Mouse (Mus musculus) lung, embryonic 15.5 days (tissue): ENCODE measurements around the gene Smyd3. TPM values are rescaled to one million over a fixed set of nuclear protein-coding genes. Genes with fewer than 3 reads are reported as not detected.

Experiments used
- ATAC-seq: fragments of 200-750 bp; cut with Nextera tagmentation; 2 replicates; pipeline ENCODE4 v1.8.0; 2017; ENCODE audit warnings: moderate number of reproducible peaks, borderline replicate concordance; ENCODE audit not compliant: low FRiP score, low TSS enrichment; ENCODE audit errors: extremely low read depth
- H3K27ac ChIP-seq: fragments of 300-500 bp; sonication (generic); 2 replicates; pipeline ENCODE4 v1.5.1; 2015; ENCODE audit warnings: moderate library complexity, mild to moderate bottlenecking, inconsistent platforms
- H3K27me3 ChIP-seq: fragments of 300-500 bp; sonication (generic); 2 replicates; pipeline ENCODE4 v1.6.1; 2015; ENCODE audit warnings: inconsistent platforms
- H3K36me3 ChIP-seq: fragments of 300-500 bp; sonication (generic); 2 replicates; pipeline ENCODE4 v1.6.1; 2015; ENCODE audit warnings: inconsistent platforms
- H3K4me1 ChIP-seq: fragments of 300-500 bp; sonication (generic); 2 replicates; pipeline ENCODE4 v1.6.1; 2015; ENCODE audit warnings: inconsistent platforms
- H3K4me2 ChIP-seq: fragments of 300-500 bp; sonication (generic); 2 replicates; pipeline ENCODE4 v1.6.1; 2015; ENCODE audit warnings: inconsistent platforms, mild to moderate bottlenecking, moderate library complexity
- H3K4me3 ChIP-seq: fragments of 300-500 bp; sonication (generic); 2 replicates; pipeline ENCODE4 v1.5.1; 2015; ENCODE audit warnings: mild to moderate bottlenecking, inconsistent platforms
- H3K9ac ChIP-seq: fragments of 300-500 bp; sonication (generic); 2 replicates; pipeline ENCODE4 v1.6.1; 2015; ENCODE audit warnings: inconsistent platforms
- H3K9me3 ChIP-seq: fragments of 300-500 bp; sonication (generic); 2 replicates; pipeline ENCODE4 v1.6.1; 2016; ENCODE audit warnings: inconsistent platforms
- WGBS: fragments of 180-500 bp; shearing (Covaris S2); methylation state at CpG from one replicate; pipeline ENCODE4 v1.1.7; 2015; 5-methylcytosine and 5-hydroxymethylcytosine counted together
- polyA plus RNA-seq: library from polyadenylated mRNA; unstranded; fragments of >200 nt; fragmentation: Nextera tagmentation; extraction: Ambion mirVana; gene quantifications from 2 replicates; pipeline ENCODE4 v1.2.1, GENCODE M21; 2015

Smyd3 gene
- polyA plus RNA-seq, 1 experiment from 2014 or later, result 18.3 TPM

- 24% methylated on average over 3 of the region's 3 CpGs for WGBS
- Histone ChIP-seq H3K4me2 (no peak overlapping the region), H3K36me3 (no peaks in the 10 kb centered on the region), H3K4me3 (no peak overlapping the region), H3K27ac (no peak overlapping the region), H3K27me3 (no peaks in the 10 kb centered on the region), H3K9ac (no peak overlapping the region), H3K4me1 (no peaks in the 10 kb centered on the region), H3K9me3 (no peaks in the 10 kb centered on the region)
- peak; percentile 48; the same call in 1 of the 2 replicates for ATAC-seq
Measured at GRCm38 (mm10) chr1:179142177-179142576, 375.7 kb downstream of the Smyd3 start.

- ATAC-seq, result no peak
- Histone ChIP-seq H3K27me3 (no peaks in the 10 kb centered on the region), H3K9ac (no peak overlapping the region), H3K9me3 (no peaks in the 10 kb centered on the region), H3K4me2 (no peak overlapping the region), H3K27ac (no peak overlapping the region), H3K4me1 (peaks cover 9% of the 10 kb centered on the region), H3K36me3 (no peaks in the 10 kb centered on the region), H3K4me3 (no peak overlapping the region)
- WGBS, result 68% methylated on average over 12 of the region's 12 CpGs
Measured at GRCm38 (mm10) chr1:179141071-179141650, 376.7 kb downstream of the Smyd3 start.

- Histone ChIP-seq H3K4me2 (peak overlapping the region; percentile 38; the same call in 1 of the 2 replicates), H3K27ac (0 out of 2 replicates have a peak overlapping the region, but pooled peaks have one; percentile 19), H3K4me1 (peaks cover 15% of the 10 kb centered on the region), H3K36me3 (no peaks in the 10 kb centered on the region), H3K27me3 (no peaks in the 10 kb centered on the region), H3K4me3 (no peak overlapping the region), H3K9ac (no peak overlapping the region), H3K9me3 (0 out of 2 replicates have a peak, but pooled peaks cover 5% of the 10 kb centered on the region)
- WGBS, result 57% methylated on average over 3 of the region's 3 CpGs
- no peak for ATAC-seq
Measured at GRCm38 (mm10) chr1:179137145-179137477, 380.7 kb downstream of the Smyd3 start.

GRCm38 (mm10) chr1:179136461-179137144 lies 381.2 kb downstream of the Smyd3 start:
- Histone ChIP-seq H3K4me1 (peaks cover 15% of the 10 kb centered on the region), H3K9ac (no peak overlapping the region), H3K27me3 (no peaks in the 10 kb centered on the region), H3K27ac (peak overlapping the region; percentile 19; the same call in 1 of the 2 replicates), H3K9me3 (0 out of 2 replicates have a peak, but pooled peaks cover 5% of the 10 kb centered on the region), H3K36me3 (no peaks in the 10 kb centered on the region), H3K4me3 (no peak overlapping the region), H3K4me2 (peak overlapping the region; percentile 38)
- 15% methylated on average over 14 of the region's 14 CpGs for WGBS
- peak; percentile 68 for ATAC-seq

- no peak for ATAC-seq
- H3K27me3 ChIP-seq, result no peaks in the 10 kb centered on the region
- H3K9ac ChIP-seq, result no peak overlapping the region
- no peak overlapping the region for H3K4me3 ChIP-seq
- no peak overlapping the region for H3K4me2 ChIP-seq
- 82% methylated on average over 5 of the region's 5 CpGs for WGBS
- no peak overlapping the region for H3K27ac ChIP-seq
- 0 out of 2 replicates have a peak, but pooled peaks cover 5% of the 10 kb centered on the region for H3K9me3 ChIP-seq
- H3K4me1 ChIP-seq, result peaks cover 13% of the 10 kb centered on the region
- no peaks in the 10 kb centered on the region for H3K36me3 ChIP-seq
Measured at GRCm38 (mm10) chr1:179129995-179130394, 387.8 kb downstream of the Smyd3 start.

GRCm38 (mm10) chr1:179126287-179126686 lies 391.6 kb downstream of the Smyd3 start:
- Histone ChIP-seq H3K27me3 (no peaks in the 10 kb centered on the region), H3K36me3 (no peaks in the 10 kb centered on the region), H3K4me2 (no peak overlapping the region), H3K27ac (no peak overlapping the region), H3K4me1 (peaks cover 17% of the 10 kb centered on the region), H3K9ac (no peak overlapping the region), H3K9me3 (no peaks in the 10 kb centered on the region), H3K4me3 (no peak overlapping the region)
- no peak for ATAC-seq
- WGBS, result 37% methylated on average over 3 of the region's 3 CpGs

GRCm38 (mm10) chr1:179122476-179123229 lies 395.2 kb downstream of the Smyd3 start:
- Histone ChIP-seq H3K4me3 (no peak overlapping the region), H3K27me3 (no peaks in the 10 kb centered on the region), H3K9ac (no peak overlapping the region), H3K36me3 (no peaks in the 10 kb centered on the region), H3K27ac (no peak overlapping the region), H3K4me2 (no peak overlapping the region), H3K9me3 (no peaks in the 10 kb centered on the region), H3K4me1 (peaks cover 17% of the 10 kb centered on the region)
- 53% methylated on average over 11 of the region's 11 CpGs for WGBS
- peak; percentile 75; the same call in 1 of the 2 replicates for ATAC-seq

GRCm38 (mm10) chr1:179120217-179120966 lies 397.4 kb downstream of the Smyd3 start:
- Histone ChIP-seq H3K4me1 (peaks cover 5% of the 10 kb centered on the region; the same call in 1 of the 2 replicates), H3K4me3 (no peak overlapping the region), H3K27ac (no peak overlapping the region), H3K9me3 (no peaks in the 10 kb centered on the region), H3K27me3 (no peaks in the 10 kb centered on the region), H3K36me3 (no peaks in the 10 kb centered on the region), H3K9ac (no peak overlapping the region), H3K4me2 (no peak overlapping the region)
- WGBS, result 72% methylated on average over 9 of the region's 9 CpGs
- no peak for ATAC-seq

GRCm38 (mm10) chr1:179118673-179119072 lies 399.2 kb downstream of the Smyd3 start:
- Histone ChIP-seq H3K27me3 (no peaks in the 10 kb centered on the region), H3K4me3 (no peak overlapping the region), H3K36me3 (no peaks in the 10 kb centered on the region), H3K9me3 (no peaks in the 10 kb centered on the region), H3K27ac (no peak overlapping the region), H3K4me2 (no peak overlapping the region), H3K4me1 (peaks cover 5% of the 10 kb centered on the region; the same call in 1 of the 2 replicates), H3K9ac (no peak overlapping the region)
- ATAC-seq, result no peak
- WGBS, result 55% methylated on average over 7 of the region's 7 CpGs

- no peak overlapping the region for H3K4me3 ChIP-seq
- H3K4me1 ChIP-seq, result no peaks in the 10 kb centered on the region
- ATAC-seq, result no peak
- H3K27ac ChIP-seq, result no peak overlapping the region
- H3K36me3 ChIP-seq, result no peaks in the 10 kb centered on the region
- H3K27me3 ChIP-seq, result no peaks in the 10 kb centered on the region
- 64% methylated on average over 10 of the region's 10 CpGs for WGBS
- H3K4me2 ChIP-seq, result no peak overlapping the region
- H3K9ac ChIP-seq, result no peak overlapping the region
- no peaks in the 10 kb centered on the region for H3K9me3 ChIP-seq
Measured at GRCm38 (mm10) chr1:179116729-179117663, 400.8 kb downstream of the Smyd3 start.
